Mouse (Mus musculus) myocyte (in vitro differentiated cells): ENCODE measurements around the gene Mycbp.

Experiments
- E2F4 ChIP-seq: IDR thresholded peaks from one replicate; pipeline ENCODE4 v1.6.1; 2011; ENCODE audit warnings: mild to moderate bottlenecking, control low read depth, moderate library complexity; ENCODE audit not compliant: insufficient read depth
- MAX ChIP-seq: IDR thresholded peaks from one replicate; pipeline ENCODE4 v1.6.1; 2011; ENCODE audit warnings: low read depth, mild to moderate bottlenecking, control low read depth
- MYOG ChIP-seq, 3 experiments: IDR thresholded peaks; one replicate each; pipeline ENCODE4 v1.6.1; 2011; ENCODE audit warnings: control low read depth in 2 of 3, low read depth in 2 of 3, mild to moderate bottlenecking in 2 of 3; ENCODE audit not compliant: insufficient read length in 2 of 3, control insufficient read depth in 1 of 3, insufficient read depth in 1 of 3
- POLR2A ChIP-seq: IDR thresholded peaks from one replicate; pipeline ENCODE4 v1.6.1; 2011; ENCODE audit warnings: low read depth, mild to moderate bottlenecking, control low read depth, moderate library complexity; ENCODE audit not compliant: insufficient read length
- TCF12 ChIP-seq: IDR thresholded peaks from one replicate; pipeline ENCODE4 v1.6.1; 2011; ENCODE audit warnings: mild to moderate bottlenecking, control low read depth; ENCODE audit not compliant: poor library complexity, insufficient read depth, severe bottlenecking
- TCF3 ChIP-seq: IDR thresholded peaks from one replicate; pipeline ENCODE4 v1.6.1; 2011; ENCODE audit warnings: low read depth, control low read depth; ENCODE audit not compliant: insufficient read length

DNA sequence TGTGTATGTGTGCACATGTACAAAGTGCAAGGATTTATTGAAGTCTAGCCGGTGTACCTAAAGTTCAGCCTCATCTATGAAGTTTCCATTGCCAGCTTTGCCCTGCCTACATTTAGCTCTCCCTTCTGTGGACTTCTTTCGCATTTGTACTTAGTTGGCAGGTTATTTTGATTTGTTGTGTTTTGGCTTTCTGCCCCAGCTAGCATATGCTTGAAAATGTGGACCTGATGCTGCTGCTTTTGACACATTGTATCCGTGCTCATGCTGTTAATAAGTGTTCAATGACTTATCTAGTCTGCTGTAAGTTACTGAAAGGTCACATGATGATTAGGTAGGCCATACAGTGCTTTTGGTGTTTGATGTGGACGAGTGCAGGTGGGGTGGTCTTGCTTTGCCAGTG, 29.7 kb downstream of the Mycbp start:
- TF ChIP-seq POLR2A (no peak), E2F4 (no peak), MYOG (IDR thresholded peaks at IDR 0.05; ENCODE audit: control insufficient read depth in 1 of 3, insufficient read depth in 1 of 3, insufficient read length in 2 of 3, low read depth in 2 of 3) (no peak), MAX (no peak), TCF3 (no peak), TCF12 (no peak)
